Mouse (Mus musculus) thymus, adult 2 months (tissue): ENCODE measurements at regions not wholly inside any gene's neighbourhood (a gene's known extent, or its start where the extent isn't known, plus 50 kb on each side); places are given as distances from the start of the nearest gene placed in this dataset.

ENCODE experiments used
- CTCF ChIP-seq: fragments of 200-500 bp; IDR thresholded peaks from 2 replicates; pipeline ENCODE4 v1.5.1; 2012; ENCODE audit warnings: mild to moderate bottlenecking, control low read depth, low read length, moderate library complexity, borderline replicate concordance; ENCODE audit not compliant: control insufficient read depth, poor library complexity, insufficient read depth; ENCODE audit errors: extremely low read depth
- POLR2A ChIP-seq: fragments of 200-500 bp; IDR thresholded peaks from 2 replicates; pipeline ENCODE4 v1.6.1; 2012; ENCODE audit warnings: mild to moderate bottlenecking, low read length, control low read depth, moderate library complexity; ENCODE audit not compliant: control insufficient read depth, poor library complexity, insufficient read depth; ENCODE audit errors: extremely low read depth

DNA sequence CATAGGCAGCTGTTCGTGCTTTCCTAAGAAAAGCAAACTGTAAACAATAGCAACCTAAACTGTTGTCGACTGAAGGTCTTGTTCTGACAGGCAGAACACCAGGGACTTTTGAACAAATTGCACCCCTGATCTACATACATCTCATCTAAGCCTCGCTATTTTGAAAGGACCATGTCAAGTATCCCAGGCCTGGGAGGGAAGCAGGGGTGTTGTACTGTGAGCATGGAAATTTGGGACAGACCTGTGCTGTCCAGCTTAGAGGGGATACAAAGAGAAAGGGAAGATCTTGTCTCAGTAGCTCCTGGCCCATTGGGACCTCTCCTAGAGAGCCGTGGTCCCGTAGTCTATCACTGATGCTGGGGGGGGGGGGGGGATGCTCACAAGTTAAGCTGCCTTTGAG, 74.3 kb downstream of the Rps29 start:
- TF ChIP-seq CTCF (no peak), POLR2A (no peak)
